Mouse (Mus musculus) thymus, adult 2 months (tissue): ENCODE results near the gene Ccdc97.

Experiments used
- CTCF ChIP-seq: fragments of 200-500 bp; IDR thresholded peaks from 2 replicates; pipeline ENCODE4 v1.5.1; 2012; ENCODE audit warnings: mild to moderate bottlenecking, control low read depth, low read length, moderate library complexity, borderline replicate concordance; ENCODE audit not compliant: control insufficient read depth, poor library complexity, insufficient read depth; ENCODE audit errors: extremely low read depth
- POLR2A ChIP-seq: fragments of 200-500 bp; IDR thresholded peaks from 2 replicates; pipeline ENCODE4 v1.6.1; 2012; ENCODE audit warnings: mild to moderate bottlenecking, low read length, control low read depth, moderate library complexity; ENCODE audit not compliant: control insufficient read depth, poor library complexity, insufficient read depth; ENCODE audit errors: extremely low read depth

- TF ChIP-seq CTCF = no peak
- TF ChIP-seq POLR2A = no peak
Measured at GRCm38 (mm10) chr7:25763678-25764077, 44.8 kb upstream of the Ccdc97 start.
